Mouse (Mus musculus) stomach, embryonic 14.5 days (tissue): ENCODE results near the gene Phf21b. TPM values are rescaled to one million over a fixed set of nuclear protein-coding genes. Genes with fewer than 3 reads are reported as not detected.

Experiments
- ATAC-seq: fragments of 200-750 bp; cut with Nextera tagmentation; 2 replicates; pipeline ENCODE4 v1.8.0; 2017; ENCODE audit warnings: low read depth, moderate TSS enrichment; ENCODE audit not compliant: insufficient number of reproducible peaks, insufficient read depth, low FRiP score
- H3K27ac ChIP-seq: fragments of 300-500 bp; sonication (generic); 2 replicates; pipeline ENCODE4 v1.5.1; 2014; ENCODE audit warnings: mild to moderate bottlenecking, low read length, moderate library complexity, mixed read lengths
- H3K27me3 ChIP-seq: fragments of 300-500 bp; sonication (generic); 2 replicates; pipeline ENCODE4 v1.6.1; 2014; ENCODE audit warnings: low read length, control low read depth, mixed read lengths; ENCODE audit not compliant: control insufficient read depth, insufficient read depth
- H3K36me3 ChIP-seq: fragments of 300-500 bp; sonication (generic); 2 replicates; pipeline ENCODE4 v1.6.1; 2014; ENCODE audit warnings: mild to moderate bottlenecking, control low read depth, low read length, moderate library complexity, mixed read lengths; ENCODE audit not compliant: control insufficient read depth, insufficient read depth
- H3K4me1 ChIP-seq: fragments of 300-500 bp; sonication (generic); 2 replicates; pipeline ENCODE4 v1.6.1; 2014; ENCODE audit warnings: low read length, control low read depth, mixed read lengths; ENCODE audit not compliant: control insufficient read depth, insufficient read depth
- H3K4me2 ChIP-seq: fragments of 300-500 bp; sonication (generic); replicated peaks from 2 replicates; pipeline ENCODE4 v1.6.1; 2014; ENCODE audit warnings: low read depth, low read length, control low read depth
- H3K4me3 ChIP-seq: fragments of 300-500 bp; sonication (generic); 2 replicates; pipeline ENCODE4 v1.5.1; 2014; ENCODE audit warnings: low read depth, low read length, control low read depth
- H3K9ac ChIP-seq: fragments of 300-500 bp; sonication (generic); replicated peaks from 2 replicates; pipeline ENCODE4 v1.6.1; 2014; ENCODE audit warnings: low read depth, mild to moderate bottlenecking, control low read depth, low read length, moderate library complexity, mixed read lengths
- H3K9me3 ChIP-seq: fragments of 300-500 bp; sonication (generic); 2 replicates; pipeline ENCODE4 v1.6.1; 2016; ENCODE audit warnings: low read depth, low read length, control low read depth; ENCODE audit not compliant: control insufficient read depth
- WGBS: fragments of 180-500 bp; shearing (Covaris S2); extraction: QIAGEN DNeasy Blood & Tissue Kit; methylation state at CpG from one replicate; pipeline ENCODE4 v1.1.7; 2014; 5-methylcytosine and 5-hydroxymethylcytosine counted together
- polyA plus RNA-seq: library from polyadenylated mRNA; unstranded; fragments of >200 nt; fragmentation: Nextera tagmentation; extraction: Ambion mirVana; gene quantifications from 2 replicates; pipeline ENCODE4 v1.2.1, GENCODE M21; 2014

Phf21b gene
- polyA plus RNA-seq, 1 experiment from 2014 or later, result 2.8 TPM

DNA sequence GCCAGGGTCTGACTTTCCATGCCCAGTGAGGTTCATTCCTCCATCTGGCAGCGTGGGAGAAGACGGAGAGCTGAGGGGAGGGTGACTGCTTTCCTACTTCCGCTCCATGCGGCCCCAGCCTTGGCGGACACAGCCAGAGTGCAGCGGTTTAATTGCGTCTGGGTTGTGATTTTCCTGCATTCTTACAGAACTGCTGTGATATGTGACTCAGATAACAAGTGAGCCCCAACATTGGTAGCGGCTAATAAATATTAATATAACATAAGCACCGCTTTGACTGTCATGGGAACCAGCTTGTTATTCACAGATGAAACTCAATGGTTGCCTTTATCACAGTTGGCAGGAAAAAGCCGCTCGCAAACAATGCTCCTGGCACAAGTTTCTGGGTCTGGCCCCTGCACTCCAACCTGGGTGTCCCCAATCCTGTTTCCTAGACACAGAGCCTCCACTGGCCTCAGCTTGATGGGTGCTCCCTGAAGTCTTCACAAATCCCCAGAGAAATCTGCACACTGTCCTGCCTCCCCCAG, 43.0 kb downstream of the Phf21b start:
- no peak overlapping the region for H3K9ac ChIP-seq
- WGBS, result 79% methylated on average over 11 of the region's 11 CpGs
- H3K36me3 ChIP-seq, result no peaks in the 10 kb centered on the region
- H3K9me3 ChIP-seq, result no peaks in the 10 kb centered on the region
- H3K27me3 ChIP-seq, result no peaks in the 10 kb centered on the region
- H3K4me1 ChIP-seq, result no peaks in the 10 kb centered on the region
- H3K27ac ChIP-seq, result no peak overlapping the region
- H3K4me2 ChIP-seq, result no peak overlapping the region
- H3K4me3 ChIP-seq, result no peak overlapping the region
- no peak for ATAC-seq

DNA sequence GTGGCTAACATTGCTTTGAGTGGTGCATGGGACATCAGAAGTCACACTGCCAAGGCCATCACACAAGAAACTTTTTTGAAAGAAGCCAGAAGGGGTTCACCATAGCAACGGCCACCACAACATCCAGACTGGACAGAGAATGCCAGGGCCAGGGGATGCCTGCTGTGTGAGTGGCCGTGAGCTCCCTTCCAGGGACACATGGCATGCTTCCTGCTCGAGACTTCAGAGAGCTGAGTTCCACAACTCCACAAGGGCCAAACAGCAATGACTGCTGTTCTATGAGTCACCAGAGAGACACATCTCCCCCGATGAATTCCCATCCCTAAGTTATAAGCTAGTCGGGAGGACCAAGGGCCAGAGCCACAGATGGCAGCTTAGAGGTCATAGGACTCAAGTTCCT, 44.7 kb downstream of the Phf21b start:
- ATAC-seq, result no peak
- Histone ChIP-seq H3K4me1 (no peaks in the 10 kb centered on the region), H3K4me3 (no peak overlapping the region), H3K9me3 (no peaks in the 10 kb centered on the region), H3K27ac (no peak overlapping the region), H3K4me2 (no peak overlapping the region), H3K36me3 (no peaks in the 10 kb centered on the region), H3K27me3 (no peaks in the 10 kb centered on the region), H3K9ac (no peak overlapping the region)
- 78% methylated on average over 5 of the region's 5 CpGs for WGBS

DNA sequence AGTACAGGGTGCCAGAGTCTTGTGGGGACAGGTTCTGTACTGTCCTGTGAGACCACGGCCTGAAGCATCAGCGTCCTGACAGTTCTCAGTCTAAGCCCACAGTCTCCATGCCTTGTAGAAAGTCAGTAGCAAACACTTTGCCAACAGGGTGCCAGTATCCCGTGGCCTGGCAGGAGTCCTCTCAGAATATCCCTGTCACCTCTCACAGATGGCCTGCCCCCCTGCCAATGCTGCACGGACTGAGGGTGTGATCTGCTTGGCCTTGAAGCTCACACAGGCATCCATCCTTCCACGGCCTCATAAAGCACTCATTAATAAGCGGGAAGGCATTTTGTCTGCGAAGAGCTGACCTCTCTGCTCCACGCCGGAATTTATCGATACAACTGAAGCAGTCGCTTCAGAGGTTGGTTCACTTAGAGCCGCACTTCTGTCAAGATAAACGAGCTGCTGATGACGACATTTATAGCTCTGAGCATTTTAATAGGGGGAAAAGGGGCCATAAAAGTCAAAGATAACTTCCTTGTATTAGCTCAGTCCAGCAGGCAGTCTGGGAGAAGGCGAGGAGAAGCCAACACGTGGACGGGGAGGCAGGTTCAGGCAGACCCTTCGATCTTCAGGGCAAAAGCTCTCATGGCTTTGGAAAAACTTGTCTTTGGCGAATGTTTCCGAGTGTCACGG, 46.4 kb downstream of the Phf21b start:
- Histone ChIP-seq H3K4me1 (no peaks in the 10 kb centered on the region), H3K36me3 (no peaks in the 10 kb centered on the region), H3K4me2 (no peak overlapping the region), H3K4me3 (no peak overlapping the region), H3K9me3 (no peaks in the 10 kb centered on the region), H3K9ac (no peak overlapping the region), H3K27me3 (no peaks in the 10 kb centered on the region), H3K27ac (no peak overlapping the region)
- WGBS, result 49% methylated on average over 21 of the region's 21 CpGs
- no peak for ATAC-seq

DNA sequence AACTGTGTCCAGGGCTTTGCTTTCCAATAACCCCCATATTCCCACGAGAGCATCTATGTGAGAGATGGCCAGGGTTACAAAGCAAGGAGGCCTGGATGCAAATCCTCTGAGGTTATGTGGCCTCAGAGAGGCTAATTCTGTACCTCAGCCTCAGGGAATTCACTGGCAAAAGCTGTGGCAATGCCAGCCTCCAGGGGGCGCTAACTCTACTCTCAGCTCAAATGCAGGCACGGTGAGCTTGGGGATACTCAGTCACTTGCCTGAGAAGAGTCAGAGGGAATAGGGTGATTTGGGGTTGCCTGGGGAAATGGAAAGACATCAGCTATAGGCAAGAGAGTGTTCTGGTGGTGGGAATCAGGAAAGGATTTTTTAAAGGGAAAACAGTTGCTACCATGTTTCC, 52.2 kb downstream of the Phf21b start:
- H3K4me2 ChIP-seq, result no peak overlapping the region
- no peak for ATAC-seq
- no peak overlapping the region for H3K27ac ChIP-seq
- WGBS, result 51% methylated on average over 3 of the region's 3 CpGs
- H3K9me3 ChIP-seq, result no peaks in the 10 kb centered on the region
- no peak overlapping the region for H3K4me3 ChIP-seq
- H3K27me3 ChIP-seq, result no peaks in the 10 kb centered on the region
- no peaks in the 10 kb centered on the region for H3K4me1 ChIP-seq
- H3K36me3 ChIP-seq, result no peaks in the 10 kb centered on the region
- no peak overlapping the region for H3K9ac ChIP-seq

DNA sequence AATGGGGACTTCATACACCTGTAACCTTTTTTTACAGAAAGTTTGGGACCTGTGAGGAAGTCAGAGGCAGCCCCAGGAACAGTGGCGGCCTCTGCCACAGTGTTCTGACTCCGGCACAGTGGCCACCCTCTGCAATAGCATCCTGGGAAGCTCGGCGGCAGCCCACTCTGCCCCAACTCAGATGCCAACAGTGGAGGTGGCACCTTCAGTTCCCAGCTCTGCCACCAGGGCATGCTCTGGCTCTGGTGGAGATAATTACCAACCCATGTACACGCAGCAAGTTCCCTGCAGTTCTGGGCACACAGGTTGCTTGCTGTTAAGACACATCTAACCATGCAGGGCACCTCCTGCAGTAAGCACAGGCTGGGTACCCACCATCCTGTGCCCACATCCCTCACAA, 55.7 kb downstream of the Phf21b start:
- H3K4me3 ChIP-seq, result no peak overlapping the region
- H3K27me3 ChIP-seq, result no peaks in the 10 kb centered on the region
- no peak for ATAC-seq
- no peaks in the 10 kb centered on the region for H3K9me3 ChIP-seq
- no peak overlapping the region for H3K27ac ChIP-seq
- 87% methylated on average over 5 of the region's 5 CpGs for WGBS
- no peaks in the 10 kb centered on the region for H3K4me1 ChIP-seq
- H3K36me3 ChIP-seq, result no peaks in the 10 kb centered on the region
- no peak overlapping the region for H3K9ac ChIP-seq
- H3K4me2 ChIP-seq, result no peak overlapping the region

DNA sequence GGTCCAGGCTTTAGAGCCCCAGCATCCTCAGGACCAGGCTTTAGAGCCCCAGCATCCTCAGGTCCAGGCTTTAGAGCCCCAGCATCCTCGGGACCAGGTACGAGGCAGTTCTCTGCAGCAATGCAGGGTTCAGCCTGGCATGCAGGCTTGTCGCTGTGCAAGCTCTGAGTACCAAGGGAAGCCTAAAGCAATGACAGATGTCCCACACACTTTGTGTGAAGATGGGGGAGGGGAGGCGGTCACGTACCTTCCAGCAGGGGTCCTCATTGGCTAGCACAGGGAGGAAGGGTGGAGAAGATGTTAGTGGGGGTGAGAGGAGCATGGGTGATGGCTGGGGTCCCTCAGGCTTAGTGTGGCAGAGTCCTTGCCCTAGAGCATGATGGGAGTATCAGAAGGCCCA, 62.2 kb downstream of the Phf21b start:
- Histone ChIP-seq H3K9ac (no peak overlapping the region), H3K4me3 (no peak overlapping the region)
- ATAC-seq, result no peak

DNA sequence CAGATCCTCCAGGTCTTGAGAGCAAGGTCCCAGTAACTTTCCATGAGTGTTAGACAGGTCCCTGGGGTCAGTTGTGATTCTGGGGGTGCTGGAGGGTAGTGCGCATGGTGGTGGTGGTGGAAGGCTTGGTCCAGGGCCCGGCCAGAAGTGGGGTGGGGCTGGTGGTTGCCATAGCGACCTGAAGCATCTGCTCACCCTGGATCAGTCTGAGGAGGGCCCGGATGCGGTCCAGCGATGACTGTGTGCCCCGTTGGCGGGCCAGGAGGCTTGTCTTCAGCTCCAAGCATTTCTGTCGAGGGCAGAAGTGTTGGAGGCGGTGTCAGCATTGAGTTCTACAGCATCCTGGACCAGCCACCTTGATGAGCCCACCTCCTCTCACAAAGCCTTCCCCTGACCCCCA, 68.7 kb downstream of the Phf21b start:
- WGBS, result 85% methylated on average over 10 of the region's 10 CpGs
- Histone ChIP-seq H3K4me2 (no peak overlapping the region), H3K27ac (no peak overlapping the region), H3K4me1 (no peaks in the 10 kb centered on the region), H3K9me3 (no peaks in the 10 kb centered on the region), H3K4me3 (no peak overlapping the region), H3K36me3 (no peaks in the 10 kb centered on the region), H3K27me3 (no peaks in the 10 kb centered on the region), H3K9ac (no peak overlapping the region)
- no peak for ATAC-seq

More for the DNA sequence above, 62.2 kb downstream of the Phf21b start:
- 82% methylated on average over 5 of the region's 5 CpGs for WGBS
- H3K4me1 ChIP-seq, result no peaks in the 10 kb centered on the region
- no peaks in the 10 kb centered on the region for H3K27me3 ChIP-seq
- H3K36me3 ChIP-seq, result no peaks in the 10 kb centered on the region
- H3K4me2 ChIP-seq, result no peak overlapping the region
- H3K9me3 ChIP-seq, result no peaks in the 10 kb centered on the region
- H3K27ac ChIP-seq, result no peak overlapping the region

DNA sequence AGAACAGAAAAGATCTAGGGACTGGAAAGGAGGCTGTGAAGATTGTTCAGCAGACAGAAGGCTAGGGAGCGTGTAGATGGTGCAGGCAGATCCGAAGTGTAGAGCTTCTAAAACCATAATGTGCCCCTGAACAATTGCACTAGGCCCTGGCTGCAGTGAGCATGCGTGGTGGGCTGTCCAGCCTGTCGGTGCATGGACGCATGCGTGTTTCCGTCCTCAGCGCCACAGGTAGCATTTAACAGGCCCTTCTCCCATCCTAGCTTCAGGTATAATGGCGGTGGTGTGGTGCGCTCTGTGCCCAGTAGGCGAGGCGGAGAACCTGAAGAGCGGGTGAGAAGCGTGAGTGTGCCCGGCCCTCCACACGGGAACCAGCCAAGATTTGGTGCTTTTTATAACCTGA, 71.0 kb downstream of the Phf21b start:
- Histone ChIP-seq H3K36me3 (no peaks in the 10 kb centered on the region), H3K27me3 (no peaks in the 10 kb centered on the region), H3K9ac (no peak overlapping the region), H3K27ac (no peak overlapping the region), H3K9me3 (no peaks in the 10 kb centered on the region), H3K4me2 (no peak overlapping the region), H3K4me1 (no peaks in the 10 kb centered on the region), H3K4me3 (no peak overlapping the region)
- no peak for ATAC-seq
- 94% methylated on average over 16 of the region's 16 CpGs for WGBS

DNA sequence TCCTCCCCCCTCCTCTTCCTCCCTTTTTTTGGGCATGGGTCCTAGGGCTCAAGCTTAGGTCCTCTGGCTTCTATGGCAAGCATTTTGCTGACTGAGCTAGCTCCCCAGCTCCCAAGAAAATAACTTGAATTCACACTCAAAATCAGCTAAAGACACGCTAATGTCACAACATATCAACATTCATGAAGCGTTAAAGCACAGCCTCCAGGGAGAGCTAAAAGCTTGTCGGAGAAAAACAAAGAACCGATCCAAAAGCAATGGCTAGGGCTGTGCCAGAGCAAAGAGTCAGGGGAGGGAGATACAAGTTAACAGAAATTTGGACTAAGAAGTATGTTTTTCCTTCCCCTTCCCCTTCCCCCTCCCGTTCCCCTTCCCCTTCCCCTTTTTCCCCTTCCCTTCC, 77.3 kb downstream of the Phf21b start:
- 49% methylated on average over 4 of the region's 5 CpGs for WGBS
- no peaks in the 10 kb centered on the region for H3K9me3 ChIP-seq
- no peak overlapping the region for H3K27ac ChIP-seq
- H3K27me3 ChIP-seq, result no peaks in the 10 kb centered on the region
- H3K36me3 ChIP-seq, result no peaks in the 10 kb centered on the region
- H3K4me3 ChIP-seq, result no peak overlapping the region
- H3K4me1 ChIP-seq, result no peaks in the 10 kb centered on the region
- no peak overlapping the region for H3K4me2 ChIP-seq
- ATAC-seq, result no peak
- no peak overlapping the region for H3K9ac ChIP-seq
